In genomic region chr11:120218946-120219345, GRCm38 (mm10) we compare ENCODE assay signal across 9 mouse cellular contexts. TPM values are rescaled to one million over a fixed set of nuclear protein-coding genes. Genes with fewer than 3 reads are reported as not detected.
A peak's percentile ranks its signal among the peaks of the same experiment; 100 is the strongest.
DNase-seq lines count a peak whose midpoint lies in the region; ATAC-seq lines count a peak whose summit lies in the region.
"Had no signal": no experiment of that assay in that cellular context is flagged by ENCODE, and none has a peak within 500 bp of the region (broad histone marks: within the 10 kb centered on the region; RNA-seq: fewer than 3 reads in every experiment).

No protein-coding gene starts in this region.

- H3K9me3 ChIP-seq in hindbrain, embryonic 10.5 days, result peaks cover under 1% of the 10 kb centered on the region; the same call in 1 of the 2 replicates
- H3K9me3 ChIP-seq in hindbrain, embryonic 14.5 days (ENCODE audit: control insufficient read depth, low read length), result 0 out of 2 replicates have a peak, but pooled peaks cover under 1% of the 10 kb centered on the region

- ATAC-seq in hindbrain, embryonic 14.5 days (ENCODE audit: low FRiP score), result no peak
- ATAC-seq in common myeloid progenitor, adult 5-6 weeks (replicated peaks; ENCODE audit: low read depth, poor library complexity, severe bottlenecking), result peak; percentile 70

- H3K4me3 ChIP-seq in hindbrain, embryonic 10.5 days, result no peak overlapping the region
- H3K4me3 ChIP-seq in hindbrain, embryonic 14.5 days (replicated peaks; ENCODE audit: low read length), result no peak overlapping the region

- H3K27me3 ChIP-seq in hindbrain, embryonic 10.5 days (ENCODE audit: insufficient read depth, poor library complexity, severe bottlenecking), result no peaks in the 10 kb centered on the region
- H3K27me3 ChIP-seq in hindbrain, embryonic 14.5 days (ENCODE audit: control insufficient read depth, insufficient read depth, low read length), result no peaks in the 10 kb centered on the region

- peak overlapping the region; percentile 100 for H3K27ac ChIP-seq in hindbrain, embryonic 10.5 days
- H3K27ac ChIP-seq in hindbrain, embryonic 14.5 days, result no peak overlapping the region

- H3K4me2 ChIP-seq in hindbrain, embryonic 14.5 days (replicated peaks), result no peak overlapping the region

- no peak overlapping the region for H3K9ac ChIP-seq in hindbrain, embryonic 14.5 days

- 77% methylated on average over 6 of the region's 6 CpGs for WGBS in hindbrain, embryonic 10.5 days
- WGBS in hindbrain, embryonic 14.5 days, result 73% methylated on average over 6 of the region's 6 CpGs

- no peak for DNase-seq in hindbrain, embryonic 10.5 days (ENCODE audit: low spot score)
- no peak for DNase-seq in hindbrain, embryonic 14.5 days (ENCODE audit: low spot score)
- peak; percentile 56 for DNase-seq in kidney, adult 9 months
- DNase-seq in lung, postnatal 10 days, result peak; percentile 66
- DNase-seq in cerebellum, adult 11-12 months, result no peak
- no peak for DNase-seq in testis, postnatal 10 days (ENCODE audit: low spot score)
- DNase-seq in frontal cortex, postnatal 25 days (ENCODE audit: low spot score in 2 of 2), result no peak
- DNase-seq: gastrocnemius, postnatal 25 days had no signal

- peaks cover 3% of the 10 kb centered on the region; the same call in 1 of the 2 replicates for H3K36me3 ChIP-seq in hindbrain, embryonic 10.5 days
- no peaks in the 10 kb centered on the region for H3K36me3 ChIP-seq in hindbrain, embryonic 14.5 days (replicated peaks; ENCODE audit: control insufficient read depth, insufficient read depth)

- peaks cover 91% of the 10 kb centered on the region for H3K4me1 ChIP-seq in hindbrain, embryonic 10.5 days (replicated peaks)
- H3K4me1 ChIP-seq in hindbrain, embryonic 14.5 days (replicated peaks; ENCODE audit: control insufficient read depth, insufficient read depth, low read length), result peaks cover 41% of the 10 kb centered on the region

RNA-seq across cellular contexts. Expression of gene Bahcc1, which starts 13.8 kb away (rescaled TPM):
- 17.0 and 18.8 TPM in 2 replicates for polyA plus RNA-seq in hindbrain, embryonic 10.5 days (2016; fragmentation: Nextera tagmentation; extraction: Ambion mirVana)
- 15.9 and 16.3 TPM in 2 replicates for polyA plus RNA-seq in hindbrain, embryonic 14.5 days (2014; fragmentation: Nextera tagmentation; extraction: Ambion mirVana)
- total RNA-seq in common myeloid progenitor, adult 5-6 weeks (2017), result 6.1 and 13.2 TPM in 2 replicates

Comparison
In these comparisons a context has a peak if more than half of its experiments do, and no peak if none do; other contexts are left out.
1. DNase-seq: peak in kidney, adult 9 months (single experiment) and lung, postnatal 10 days (single experiment); none in hindbrain, embryonic 10.5 days (single experiment), hindbrain, embryonic 14.5 days (single experiment), cerebellum, adult 11-12 months (single experiment), testis, postnatal 10 days (single experiment) and frontal cortex, postnatal 25 days (0 of 2).